Mouse (Mus musculus): Measurements from ENCODE around the gene Kcnk1. TPM values are rescaled to one million over a fixed set of nuclear protein-coding genes. Genes with fewer than 3 reads are reported as not detected.

Gene Kcnk1
- polyA plus RNA-seq, 1 experiment from 2014 or later: 23.7 TPM

GRCm38 (mm10) chr8:126026121-126026520 is 31.2 kb downstream of the Kcnk1 start:
- no peaks in the 10 kb centered on the region for H3K27me3 ChIP-seq (ENCODE audit: control insufficient read depth, insufficient read depth, low read length)
- H3K4me2 ChIP-seq (ENCODE audit: low read depth, low read length): no peak overlapping the region
- H3K4me3 ChIP-seq (ENCODE audit: low read depth, low read length): no peak overlapping the region
- H3K27ac ChIP-seq (ENCODE audit: low read depth, low read length): no peak overlapping the region
- no peak overlapping the region for H3K9ac ChIP-seq (replicated peaks; ENCODE audit: low read depth, low read length)
- no peaks in the 10 kb centered on the region for H3K36me3 ChIP-seq (ENCODE audit: control insufficient read depth, insufficient read depth, low read length)
- WGBS: 92% methylated on average over 9 of the region's 9 CpGs
- H3K9me3 ChIP-seq (ENCODE audit: control insufficient read depth, low read length): no peaks in the 10 kb centered on the region
- ATAC-seq (ENCODE audit: low read depth): no peak
- H3K4me1 ChIP-seq (ENCODE audit: control insufficient read depth, insufficient read depth, low read length): no peaks in the 10 kb centered on the region

- WGBS: 66% methylated on average over 9 of the region's 9 CpGs
These were observed 31.6 kb downstream of the Kcnk1 start for GRCm38 (mm10) chr8:126026584-126026983.

GRCm38 (mm10) chr8:126027486-126027885 is 32.5 kb downstream of the Kcnk1 start:
- H3K27ac ChIP-seq (ENCODE audit: low read depth, low read length): no peak overlapping the region
- 81% methylated on average over 6 of the region's 6 CpGs for WGBS
- no peak overlapping the region for H3K4me2 ChIP-seq (ENCODE audit: low read depth, low read length)
- H3K4me1 ChIP-seq (ENCODE audit: control insufficient read depth, insufficient read depth, low read length): no peaks in the 10 kb centered on the region
- H3K36me3 ChIP-seq (ENCODE audit: control insufficient read depth, insufficient read depth, low read length): no peaks in the 10 kb centered on the region
- no peak overlapping the region for H3K9ac ChIP-seq (replicated peaks; ENCODE audit: low read depth, low read length)
- H3K4me3 ChIP-seq (ENCODE audit: low read depth, low read length): no peak overlapping the region
- no peaks in the 10 kb centered on the region for H3K9me3 ChIP-seq (ENCODE audit: control insufficient read depth, low read length)
- no peaks in the 10 kb centered on the region for H3K27me3 ChIP-seq (ENCODE audit: control insufficient read depth, insufficient read depth, low read length)
- ATAC-seq (ENCODE audit: low read depth): no peak

More at GRCm38 (mm10) chr8:126026584-126026983, 31.6 kb downstream of the Kcnk1 start:
- no peaks in the 10 kb centered on the region for H3K9me3 ChIP-seq (ENCODE audit: control insufficient read depth, low read length)
- H3K4me3 ChIP-seq (ENCODE audit: low read depth, low read length): no peak overlapping the region
- no peak overlapping the region for H3K9ac ChIP-seq (replicated peaks; ENCODE audit: low read depth, low read length)
- H3K4me1 ChIP-seq (ENCODE audit: control insufficient read depth, insufficient read depth, low read length): no peaks in the 10 kb centered on the region
- H3K4me2 ChIP-seq (ENCODE audit: low read depth, low read length): no peak overlapping the region
- no peaks in the 10 kb centered on the region for H3K27me3 ChIP-seq (ENCODE audit: control insufficient read depth, insufficient read depth, low read length)
- H3K27ac ChIP-seq (ENCODE audit: low read depth, low read length): no peak overlapping the region
- no peaks in the 10 kb centered on the region for H3K36me3 ChIP-seq (ENCODE audit: control insufficient read depth, insufficient read depth, low read length)
- ATAC-seq (ENCODE audit: low read depth): no peak

- WGBS: 84% methylated on average over 6 of the region's 6 CpGs
These were observed 34.0 kb downstream of the Kcnk1 start for GRCm38 (mm10) chr8:126028941-126029340.

GRCm38 (mm10) chr8:126032776-126033175 is 37.8 kb downstream of the Kcnk1 start:
- no peak for ATAC-seq (ENCODE audit: low read depth)
- Histone ChIP-seq H3K4me2 (ENCODE audit: low read depth, low read length) (no peak overlapping the region), H3K9me3 (ENCODE audit: control insufficient read depth, low read length) (no peaks in the 10 kb centered on the region), H3K9ac (replicated peaks; ENCODE audit: low read depth, low read length) (no peak overlapping the region), H3K27me3 (ENCODE audit: control insufficient read depth, insufficient read depth, low read length) (no peaks in the 10 kb centered on the region), H3K27ac (ENCODE audit: low read depth, low read length) (no peak overlapping the region), H3K4me3 (ENCODE audit: low read depth, low read length) (no peak overlapping the region), H3K4me1 (ENCODE audit: control insufficient read depth, insufficient read depth, low read length) (no peaks in the 10 kb centered on the region), H3K36me3 (ENCODE audit: control insufficient read depth, insufficient read depth, low read length) (no peaks in the 10 kb centered on the region)
- WGBS: 66% methylated on average over 6 of the region's 6 CpGs

More at GRCm38 (mm10) chr8:126028941-126029340, 34.0 kb downstream of the Kcnk1 start:
- ATAC-seq (ENCODE audit: low read depth): no peak
- Histone ChIP-seq H3K4me3 (ENCODE audit: low read depth, low read length) (no peak overlapping the region), H3K4me1 (ENCODE audit: control insufficient read depth, insufficient read depth, low read length) (no peaks in the 10 kb centered on the region), H3K27me3 (ENCODE audit: control insufficient read depth, insufficient read depth, low read length) (no peaks in the 10 kb centered on the region), H3K4me2 (ENCODE audit: low read depth, low read length) (no peak overlapping the region), H3K9me3 (ENCODE audit: control insufficient read depth, low read length) (no peaks in the 10 kb centered on the region), H3K27ac (ENCODE audit: low read depth, low read length) (no peak overlapping the region), H3K9ac (replicated peaks; ENCODE audit: low read depth, low read length) (no peak overlapping the region), H3K36me3 (ENCODE audit: control insufficient read depth, insufficient read depth, low read length) (no peaks in the 10 kb centered on the region)

- ATAC-seq (ENCODE audit: low read depth): no peak
- H3K9me3 ChIP-seq (ENCODE audit: control insufficient read depth, low read length): no peaks in the 10 kb centered on the region
- H3K4me1 ChIP-seq (ENCODE audit: control insufficient read depth, insufficient read depth, low read length): no peaks in the 10 kb centered on the region
- no peaks in the 10 kb centered on the region for H3K27me3 ChIP-seq (ENCODE audit: control insufficient read depth, insufficient read depth, low read length)
- H3K9ac ChIP-seq (replicated peaks; ENCODE audit: low read depth, low read length): no peak overlapping the region
- H3K27ac ChIP-seq (ENCODE audit: low read depth, low read length): no peak overlapping the region
- no peak overlapping the region for H3K4me2 ChIP-seq (ENCODE audit: low read depth, low read length)
- WGBS: 84% methylated on average over 4 of the region's 4 CpGs
- no peaks in the 10 kb centered on the region for H3K36me3 ChIP-seq (ENCODE audit: control insufficient read depth, insufficient read depth, low read length)
- H3K4me3 ChIP-seq (ENCODE audit: low read depth, low read length): no peak overlapping the region
These were observed 40.1 kb downstream of the Kcnk1 start for GRCm38 (mm10) chr8:126035046-126035445.

- H3K4me1 ChIP-seq (ENCODE audit: control insufficient read depth, insufficient read depth, low read length): no peaks in the 10 kb centered on the region
- no peak for ATAC-seq (ENCODE audit: low read depth)
- no peak overlapping the region for H3K4me3 ChIP-seq (ENCODE audit: low read depth, low read length)
- H3K9ac ChIP-seq (replicated peaks; ENCODE audit: low read depth, low read length): no peak overlapping the region
- no peak overlapping the region for H3K4me2 ChIP-seq (ENCODE audit: low read depth, low read length)
- H3K36me3 ChIP-seq (ENCODE audit: control insufficient read depth, insufficient read depth, low read length): no peaks in the 10 kb centered on the region
- WGBS: 77% methylated on average over 5 of the region's 5 CpGs
- no peaks in the 10 kb centered on the region for H3K9me3 ChIP-seq (ENCODE audit: control insufficient read depth, low read length)
- no peak overlapping the region for H3K27ac ChIP-seq (ENCODE audit: low read depth, low read length)
- H3K27me3 ChIP-seq (ENCODE audit: control insufficient read depth, insufficient read depth, low read length): no peaks in the 10 kb centered on the region
These were observed 41.4 kb downstream of the Kcnk1 start for GRCm38 (mm10) chr8:126036340-126036739.

- no peak for ATAC-seq (ENCODE audit: low read depth)
- H3K4me3 ChIP-seq (ENCODE audit: low read depth, low read length): no peak overlapping the region
- H3K27me3 ChIP-seq (ENCODE audit: control insufficient read depth, insufficient read depth, low read length): no peaks in the 10 kb centered on the region
- no peaks in the 10 kb centered on the region for H3K36me3 ChIP-seq (ENCODE audit: control insufficient read depth, insufficient read depth, low read length)
- no peak overlapping the region for H3K9ac ChIP-seq (replicated peaks; ENCODE audit: low read depth, low read length)
- H3K9me3 ChIP-seq (ENCODE audit: control insufficient read depth, low read length): no peaks in the 10 kb centered on the region
- 98% methylated on average over 4 of the region's 4 CpGs for WGBS
- no peaks in the 10 kb centered on the region for H3K4me1 ChIP-seq (ENCODE audit: control insufficient read depth, insufficient read depth, low read length)
- no peak overlapping the region for H3K27ac ChIP-seq (ENCODE audit: low read depth, low read length)
- no peak overlapping the region for H3K4me2 ChIP-seq (ENCODE audit: low read depth, low read length)
These were observed 50.8 kb downstream of the Kcnk1 start for GRCm38 (mm10) chr8:126045751-126046150.

- Histone ChIP-seq H3K4me2 (ENCODE audit: low read depth, low read length) (no peak overlapping the region), H3K27me3 (ENCODE audit: control insufficient read depth, insufficient read depth, low read length) (no peaks in the 10 kb centered on the region), H3K27ac (ENCODE audit: low read depth, low read length) (no peak overlapping the region), H3K9me3 (ENCODE audit: control insufficient read depth, low read length) (no peaks in the 10 kb centered on the region), H3K4me3 (ENCODE audit: low read depth, low read length) (no peak overlapping the region), H3K4me1 (ENCODE audit: control insufficient read depth, insufficient read depth, low read length) (no peaks in the 10 kb centered on the region), H3K9ac (replicated peaks; ENCODE audit: low read depth, low read length) (no peak overlapping the region), H3K36me3 (ENCODE audit: control insufficient read depth, insufficient read depth, low read length) (no peaks in the 10 kb centered on the region)
- WGBS: 39% methylated on average over 4 of the region's 4 CpGs
- no peak for ATAC-seq (ENCODE audit: low read depth)
These were observed 58.9 kb downstream of the Kcnk1 start for GRCm38 (mm10) chr8:126053911-126054310.

GRCm38 (mm10) chr8:126058876-126059275 is 63.9 kb downstream of the Kcnk1 start:
- Histone ChIP-seq H3K4me1 (ENCODE audit: control insufficient read depth, insufficient read depth, low read length) (no peaks in the 10 kb centered on the region), H3K4me3 (ENCODE audit: low read depth, low read length) (no peak overlapping the region), H3K4me2 (ENCODE audit: low read depth, low read length) (no peak overlapping the region), H3K9ac (replicated peaks; ENCODE audit: low read depth, low read length) (no peak overlapping the region), H3K27me3 (ENCODE audit: control insufficient read depth, insufficient read depth, low read length) (no peaks in the 10 kb centered on the region), H3K9me3 (ENCODE audit: control insufficient read depth, low read length) (no peaks in the 10 kb centered on the region), H3K27ac (ENCODE audit: low read depth, low read length) (no peak overlapping the region), H3K36me3 (ENCODE audit: control insufficient read depth, insufficient read depth, low read length) (no peaks in the 10 kb centered on the region)
- ATAC-seq (ENCODE audit: low read depth): no peak
- 71% methylated on average over 4 of the region's 4 CpGs for WGBS
